Mouse (Mus musculus): ENCODE data around the gene Ccr3.
A peak's percentile ranks its signal among the peaks of the same experiment; 100 is the strongest.
"Not testable (repeated sequence)": the region's sequence is repeated elsewhere in the genome, so short reads cannot be mapped to it uniquely, and the experiment has no call there.

Ccr3 gene

GRCm38 (mm10) chr9:124021672-124022071 lies at the start of gene Ccr3:
Gene Ccr3 (plus strand): TSS chr9:124021972.
- DNase-seq, result no peak

DNA sequence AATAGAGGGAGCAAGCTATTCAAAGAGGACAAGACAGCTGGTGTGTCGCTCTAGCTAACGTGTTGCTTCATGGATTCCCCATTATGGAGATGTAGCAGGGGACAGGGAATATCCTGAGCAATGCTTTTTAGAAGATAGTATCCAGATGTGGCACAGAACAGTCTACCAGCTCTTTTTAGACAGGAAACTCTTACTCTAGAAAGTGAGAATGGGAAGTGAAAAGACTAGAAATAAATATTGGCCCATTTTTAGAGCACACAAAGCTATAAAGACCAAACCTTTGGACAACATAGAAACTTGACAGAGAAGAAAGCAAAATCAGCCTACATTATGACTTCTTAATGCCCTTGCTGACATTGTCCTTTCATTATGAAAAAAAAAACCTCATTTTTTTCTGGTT lies 46.1 kb upstream of the Ccr3 start:
- no peak for DNase-seq

- no peak for DNase-seq
Observed at GRCm38 (mm10) chr9:123976876-123977663, 44.7 kb upstream of the Ccr3 start.

- DNase-seq, result no peak
Observed at GRCm38 (mm10) chr9:123978308-123978707, 43.5 kb upstream of the Ccr3 start, which contains the start of gene Ccr1l1. Gene Ccr1l1 (minus strand): TSS chr9:123978408.

DNA sequence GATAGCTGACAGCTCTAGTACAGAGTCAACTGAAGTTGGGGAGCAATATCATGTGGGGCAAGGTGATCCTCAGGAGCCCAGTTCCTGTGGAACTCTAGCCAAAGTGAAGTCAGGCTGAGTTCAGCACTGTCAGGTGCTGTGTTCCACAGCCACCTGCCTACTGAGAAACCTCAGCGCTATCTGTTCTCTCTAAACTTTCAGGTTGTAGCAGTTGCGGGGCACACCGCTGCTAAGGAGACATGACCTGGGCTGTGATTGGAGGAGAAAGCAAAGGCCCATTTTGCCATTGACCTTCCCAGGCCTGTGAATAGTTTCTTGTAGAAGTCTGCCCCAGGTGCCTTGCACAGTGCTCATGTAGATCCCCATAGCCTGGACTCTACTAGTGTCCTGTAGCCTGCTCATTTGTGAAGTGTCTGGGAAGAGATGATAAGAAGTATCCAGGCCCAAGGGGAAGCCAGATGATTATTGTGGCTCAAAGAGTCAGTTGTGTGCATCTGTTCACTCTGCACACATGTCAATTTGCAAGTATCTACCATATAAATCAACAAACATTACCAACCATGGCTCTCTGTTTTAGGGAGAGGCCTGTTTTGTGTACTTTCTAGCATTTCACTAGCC lies 40.8 kb upstream of the Ccr3 start:
- not testable (repeated sequence) for DNase-seq

DNA sequence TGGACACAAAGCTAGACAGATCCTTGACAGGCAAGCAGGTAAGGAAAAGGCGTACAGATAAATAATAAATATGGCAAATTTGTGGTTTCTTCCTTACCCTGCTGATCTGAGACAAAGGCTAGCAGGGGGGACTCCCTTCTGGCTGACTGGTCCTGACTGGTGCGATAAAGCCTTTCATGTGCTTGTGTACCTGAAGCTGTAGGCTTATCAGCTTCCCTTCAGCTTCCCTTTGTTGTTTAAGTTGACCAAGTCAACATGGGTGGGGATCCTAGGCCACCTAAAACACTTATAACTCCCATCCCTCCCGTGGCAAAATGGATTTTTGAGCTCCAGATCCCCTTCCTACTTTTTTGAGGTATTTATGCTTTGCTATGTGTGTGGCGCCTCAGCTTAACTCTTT lies 39.9 kb upstream of the Ccr3 start:
- no peak for DNase-seq

DNA sequence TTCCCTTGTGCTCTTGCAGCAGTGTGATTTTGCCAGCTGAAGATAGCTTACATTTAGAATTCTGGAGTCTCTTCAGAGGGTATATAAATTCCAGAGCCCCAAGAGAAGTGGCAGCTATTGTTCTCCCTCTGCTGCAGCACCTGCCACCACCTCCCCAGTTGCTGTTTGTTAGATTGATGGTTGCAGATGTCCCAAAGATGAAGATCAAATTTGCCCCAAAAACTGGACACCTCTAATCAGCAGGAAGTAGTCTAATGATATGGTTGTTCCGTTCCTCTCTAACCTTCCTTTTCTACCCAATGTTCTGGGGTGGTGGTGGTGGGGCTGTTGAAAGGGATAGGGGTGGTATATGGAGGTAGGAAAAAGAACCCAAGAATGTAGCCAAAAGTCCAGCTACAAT lies 39.1 kb upstream of the Ccr3 start:
- DNase-seq, result no peak

- no peak for DNase-seq
Observed at GRCm38 (mm10) chr9:123984943-123985342, 36.8 kb upstream of the Ccr3 start.

GRCm38 (mm10) chr9:123986217-123986616 lies 35.6 kb upstream of the Ccr3 start:
- no peak for DNase-seq

- no peak for DNase-seq
Observed at GRCm38 (mm10) chr9:123989671-123990070, 32.1 kb upstream of the Ccr3 start.

DNA sequence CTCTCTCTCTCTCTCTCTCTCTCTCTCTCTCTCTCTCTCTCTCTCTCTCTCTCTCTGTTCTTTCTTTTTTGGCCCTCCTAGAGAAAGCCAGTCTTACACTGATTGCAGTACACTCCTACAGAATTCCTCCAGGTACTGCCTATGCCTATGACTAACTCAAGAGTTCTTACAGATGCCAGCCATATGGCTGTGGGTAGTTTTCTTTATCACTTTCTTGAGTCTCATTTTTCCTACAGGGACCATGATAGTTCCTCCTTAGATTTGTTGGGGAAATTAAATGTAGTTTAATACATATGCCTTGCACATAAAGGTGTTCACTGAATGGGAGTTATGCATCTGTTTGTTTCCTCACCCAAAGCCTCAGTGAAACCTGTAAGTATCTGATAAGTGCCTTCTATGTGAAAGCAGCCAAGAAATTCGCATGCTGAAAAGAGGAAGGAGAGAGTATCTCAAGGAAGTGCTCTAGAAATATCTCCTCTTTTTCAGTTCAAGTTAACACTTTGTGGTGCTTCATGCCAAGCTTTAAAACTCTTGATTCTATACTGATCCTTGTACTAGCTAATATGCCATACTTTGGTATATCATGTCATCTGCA lies 30.4 kb upstream of the Ccr3 start:
- no peak for DNase-seq

GRCm38 (mm10) chr9:123997719-123998118 lies 24.1 kb upstream of the Ccr3 start:
- no peak for DNase-seq

- no peak for DNase-seq
Observed at GRCm38 (mm10) chr9:123999784-124000183, 22.0 kb upstream of the Ccr3 start.

DNA sequence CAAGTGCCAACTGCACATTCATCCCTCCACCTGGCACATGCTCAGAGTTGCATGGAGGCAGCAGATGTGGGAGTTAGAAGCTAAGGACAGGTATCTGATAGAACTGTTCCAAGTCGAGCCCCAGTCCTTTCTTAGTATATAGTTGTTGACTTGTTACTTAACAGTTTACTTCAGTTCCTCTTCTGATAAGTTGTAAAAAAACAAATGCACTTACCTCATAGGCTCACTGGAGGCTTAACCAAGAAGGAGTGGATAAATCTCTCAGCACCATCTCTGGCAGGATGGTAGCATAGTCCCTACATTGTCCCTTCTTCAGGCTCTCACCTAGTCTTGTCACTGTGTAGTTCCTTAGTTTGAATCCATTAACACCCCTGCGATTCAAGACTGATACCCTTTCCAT lies 9.1 kb upstream of the Ccr3 start:
- no peak for DNase-seq

GRCm38 (mm10) chr9:124013270-124013669 lies 8.5 kb upstream of the Ccr3 start:
- no peak for DNase-seq

- no peak for DNase-seq
Observed at GRCm38 (mm10) chr9:124014985-124015652, 6.7 kb upstream of the Ccr3 start.

GRCm38 (mm10) chr9:124016048-124016447 lies 5.7 kb upstream of the Ccr3 start:
- DNase-seq, result no peak

GRCm38 (mm10) chr9:124019887-124020286 lies 1.9 kb upstream of the Ccr3 start:
- no peak for DNase-seq

GRCm38 (mm10) chr9:124033345-124033744 lies 11.6 kb downstream of the Ccr3 start:
- no peak for DNase-seq

- DNase-seq, result peak; percentile 26
Observed at GRCm38 (mm10) chr9:124037707-124038106, 15.9 kb downstream of the Ccr3 start.

DNA sequence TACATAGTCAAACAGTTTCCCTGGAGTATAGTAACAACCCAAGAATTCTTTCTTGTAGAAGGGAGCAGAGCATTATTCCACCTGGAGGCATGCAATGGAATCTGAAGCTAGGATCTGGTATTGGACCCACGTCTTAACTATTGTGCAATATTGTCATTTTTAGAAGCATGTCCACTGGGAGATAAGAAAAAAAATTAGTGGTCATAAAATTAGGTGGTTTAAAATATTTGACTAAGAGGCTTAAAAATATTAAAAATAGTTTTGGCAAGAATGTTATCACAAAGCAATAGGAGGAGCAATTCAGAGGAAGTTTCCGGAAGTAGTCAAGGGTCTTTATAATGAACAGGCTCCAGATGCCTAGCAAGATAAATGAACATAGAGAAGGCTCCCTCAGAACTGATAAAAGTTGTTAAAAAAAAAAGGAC lies 16.4 kb downstream of the Ccr3 start:
- DNase-seq, result no peak

- DNase-seq, result no peak
Observed at GRCm38 (mm10) chr9:124038949-124039348, 17.2 kb downstream of the Ccr3 start.

- DNase-seq, result no peak
Observed at GRCm38 (mm10) chr9:124040932-124041331, 19.2 kb downstream of the Ccr3 start.

GRCm38 (mm10) chr9:124053532-124053931 lies 31.8 kb downstream of the Ccr3 start:
- DNase-seq, result no peak
